Mouse (Mus musculus) thymus, adult 18-20 months (tissue): ENCODE data around the gene Blnk.

ENCODE experiments used
- DNase-seq, 2 experiments: peaks; one replicate each; pipeline ENCODE4 v3.0.0; 2022; ENCODE audit warnings: mixed read lengths in 2 of 2

Blnk gene

DNA sequence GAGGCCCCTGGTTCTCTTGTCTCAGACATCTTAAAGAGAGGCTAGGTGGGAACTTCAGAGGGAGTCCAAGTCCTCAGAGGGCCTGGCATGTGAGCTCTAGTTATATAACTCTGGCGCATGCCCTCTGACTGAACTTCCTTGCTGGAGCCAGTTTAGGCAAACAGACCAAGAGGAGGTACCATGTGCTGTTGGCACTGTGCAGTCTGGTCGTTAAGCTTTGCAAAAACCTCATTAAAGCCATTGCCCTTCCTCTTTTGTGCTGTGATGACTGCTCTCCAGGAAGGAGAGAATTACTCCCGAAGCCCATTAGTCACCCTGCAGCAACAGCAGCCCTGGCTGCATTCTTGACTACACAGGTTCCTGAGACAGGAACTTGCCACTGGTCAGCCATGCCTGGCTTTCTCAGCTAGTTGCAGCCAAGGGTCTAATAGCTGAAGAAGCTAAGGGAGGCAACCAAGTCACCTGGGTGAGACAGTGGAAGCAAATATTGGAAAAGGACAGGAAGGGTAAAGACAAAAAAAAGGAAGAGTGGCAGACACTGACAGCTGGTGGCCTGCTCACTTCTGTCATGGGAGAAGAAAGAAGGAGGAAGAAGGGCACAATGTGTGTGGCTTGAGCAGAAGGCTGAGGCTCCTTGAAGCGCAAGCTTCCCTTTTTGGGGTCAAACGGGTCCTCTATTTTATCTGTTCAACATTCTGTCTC lies 4.3 kb upstream of the Blnk start:
- no peak for DNase-seq

DNA sequence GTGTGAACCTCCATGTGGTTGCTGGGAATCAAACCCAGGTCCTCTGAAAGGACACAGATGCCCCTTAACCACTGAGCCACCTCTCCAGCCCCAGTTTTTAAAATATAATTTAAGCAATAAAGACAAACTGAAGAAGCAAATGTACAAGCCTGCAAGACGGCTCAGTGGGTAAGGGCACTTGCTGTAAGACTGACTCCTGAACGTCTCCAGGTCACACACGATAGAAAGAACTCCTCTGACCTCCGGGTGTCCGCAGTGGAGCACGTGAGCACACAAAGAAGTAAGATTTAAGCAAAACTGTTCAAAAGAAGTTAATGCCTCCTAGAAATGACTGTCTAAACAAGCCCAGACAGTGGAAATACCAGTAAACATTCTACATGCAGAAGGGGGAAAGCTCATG lies 2.4 kb upstream of the Blnk start:
- DNase-seq: no peak

- DNase-seq: no peak
Observed at GRCm38 (mm10) chr19:40995449-40996401, 1.4 kb upstream of the Blnk start.

DNA sequence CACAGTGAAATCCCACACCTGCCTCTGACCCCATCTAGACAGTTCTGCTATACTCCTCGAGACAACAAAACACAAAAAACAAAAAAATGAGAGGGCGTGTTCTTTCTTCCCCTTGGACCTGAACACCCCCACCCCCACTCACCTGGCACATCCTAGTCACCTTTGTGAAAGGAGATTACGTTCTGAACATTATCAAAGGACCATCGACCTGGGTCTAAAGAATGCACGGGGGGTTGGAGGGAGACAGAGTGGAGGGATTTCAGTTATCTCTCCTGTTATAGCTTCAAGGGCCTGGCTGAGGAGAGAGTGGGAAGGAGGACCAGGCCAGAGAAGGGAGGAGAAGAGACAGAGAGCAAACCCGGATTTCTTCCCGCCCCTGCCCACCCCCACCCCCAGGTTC lies 576 bp upstream of the Blnk start:
- DNase-seq: no peak

GRCm38 (mm10) chr19:40993356-40993755 lies 979 bp downstream of the Blnk start:
- DNase-seq: no peak

DNA sequence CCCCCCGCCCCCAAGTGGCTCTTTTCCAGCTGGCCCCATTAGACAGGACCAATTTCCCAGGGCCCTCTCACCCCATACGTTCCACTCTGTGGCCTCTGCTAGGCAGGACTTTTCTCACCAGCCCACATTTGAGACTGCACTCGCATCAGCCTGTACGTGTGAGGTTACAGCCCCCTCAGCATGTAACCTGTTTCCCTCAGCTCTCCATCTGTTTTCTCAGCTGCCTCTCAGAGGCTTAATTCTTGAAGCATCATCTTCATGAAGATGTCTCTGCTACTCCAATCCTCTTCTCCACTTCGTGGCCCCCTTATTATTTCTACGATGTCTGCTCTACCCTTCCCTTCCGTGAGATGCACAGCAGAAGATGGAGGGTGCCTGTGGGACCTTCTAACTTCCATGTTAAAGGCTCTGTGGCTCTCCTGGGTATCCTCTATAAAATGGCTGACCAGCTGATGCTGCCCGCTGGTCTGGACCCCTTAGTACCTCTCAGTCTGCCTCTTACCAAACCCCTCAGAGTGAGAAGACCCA lies 1.8 kb downstream of the Blnk start:
- DNase-seq: no peak

DNA sequence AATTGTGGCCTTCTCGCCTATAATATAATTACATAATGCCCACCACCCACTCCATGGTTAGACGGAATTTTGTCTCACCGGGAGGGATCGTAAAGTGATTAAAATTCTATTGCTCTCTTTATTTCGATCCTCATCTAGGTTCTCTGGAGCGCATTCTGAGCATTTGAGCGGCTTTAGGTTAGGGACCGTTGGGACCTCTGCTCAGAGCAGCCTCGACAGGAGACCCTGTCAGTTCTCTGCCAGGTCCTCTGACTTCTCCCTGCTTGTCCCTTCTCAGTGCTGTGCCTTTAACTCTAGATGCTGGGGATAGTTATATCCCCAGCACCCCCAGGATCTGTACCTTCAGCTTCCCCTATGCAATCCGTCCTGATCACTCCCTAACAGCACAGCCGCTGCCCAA lies 2.2 kb downstream of the Blnk start:
- no peak for DNase-seq

- no peak for DNase-seq
Observed at GRCm38 (mm10) chr19:40991626-40992025, 2.7 kb downstream of the Blnk start.

- DNase-seq: no peak
Observed at GRCm38 (mm10) chr19:40990781-40991343, 3.5 kb downstream of the Blnk start.

- DNase-seq: no peak
Observed at GRCm38 (mm10) chr19:40989961-40990600, 4.3 kb downstream of the Blnk start.

GRCm38 (mm10) chr19:40988856-40989255 lies 5.5 kb downstream of the Blnk start:
- no peak for DNase-seq

- DNase-seq: no peak
Observed at GRCm38 (mm10) chr19:40984536-40984935, 9.8 kb downstream of the Blnk start.

GRCm38 (mm10) chr19:40980671-40981070 lies 13.7 kb downstream of the Blnk start:
- no peak for DNase-seq

GRCm38 (mm10) chr19:40978026-40978425 lies 16.3 kb downstream of the Blnk start:
- DNase-seq: no peak

DNA sequence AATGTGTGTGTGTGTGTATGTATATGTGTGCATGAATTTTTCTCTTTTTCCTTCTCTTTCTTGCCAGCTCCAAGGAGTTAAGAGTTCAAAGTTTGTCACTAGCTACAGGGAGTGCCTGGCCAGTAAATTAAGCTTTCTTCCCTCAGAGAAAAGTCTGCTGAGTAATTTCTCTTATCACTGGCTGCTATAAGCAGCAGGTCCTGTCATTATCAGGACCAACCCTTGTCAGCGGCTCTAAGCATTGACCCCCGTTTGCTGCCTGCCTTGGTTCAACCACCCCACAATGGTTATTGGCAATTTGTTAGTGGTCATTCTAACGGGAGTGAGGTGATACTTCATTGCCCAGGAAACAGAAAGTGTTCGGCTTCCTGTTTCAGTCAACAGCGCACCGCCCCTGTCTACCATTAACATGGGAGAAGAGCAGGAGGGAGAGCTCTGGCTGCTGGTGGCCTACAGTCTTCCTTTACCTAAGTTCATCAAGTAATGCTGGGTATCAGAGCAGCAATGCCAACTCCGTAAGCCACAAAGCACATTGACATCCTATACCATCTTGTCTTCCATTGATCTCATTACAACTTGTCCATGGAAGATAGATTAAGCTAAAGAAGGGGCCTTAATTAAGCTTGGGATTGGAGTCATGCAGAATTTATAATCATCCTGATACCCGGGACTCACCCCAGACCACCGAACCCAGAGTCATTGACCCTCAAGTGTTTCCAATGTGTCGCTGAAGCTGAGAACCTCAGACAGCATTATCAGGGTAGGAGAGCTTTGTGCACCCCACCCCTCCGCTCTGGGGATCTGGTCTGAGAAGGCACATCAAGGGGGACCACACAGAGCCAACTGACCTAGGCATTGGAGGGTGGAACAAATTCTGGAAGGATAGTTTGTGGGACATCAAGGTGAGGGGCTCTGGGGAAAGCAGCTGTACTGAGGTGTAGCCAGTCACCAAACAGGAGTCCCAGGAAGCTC lies 17.1 kb downstream of the Blnk start:
- no peak for DNase-seq

- no peak for DNase-seq
Observed at GRCm38 (mm10) chr19:40971273-40971914, 22.9 kb downstream of the Blnk start.

DNA sequence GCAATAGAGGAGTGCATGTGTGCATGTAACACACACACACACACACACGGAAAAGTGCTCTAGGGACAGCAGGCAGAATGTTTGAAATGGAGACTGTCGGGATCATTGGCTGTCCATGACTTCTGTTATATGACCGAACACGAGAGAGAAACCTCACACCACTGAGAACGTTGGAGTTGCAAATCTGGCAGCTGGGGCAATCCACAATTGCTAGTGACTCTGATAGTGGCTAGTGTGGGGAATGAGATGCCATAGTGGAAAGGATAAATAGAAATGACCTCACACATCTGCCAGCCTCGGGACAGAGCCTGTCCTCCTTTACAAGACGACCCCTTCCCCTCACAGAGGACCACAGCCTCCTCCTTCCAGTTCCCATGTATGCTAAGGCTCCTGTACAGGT lies 23.6 kb downstream of the Blnk start:
- no peak for DNase-seq

DNA sequence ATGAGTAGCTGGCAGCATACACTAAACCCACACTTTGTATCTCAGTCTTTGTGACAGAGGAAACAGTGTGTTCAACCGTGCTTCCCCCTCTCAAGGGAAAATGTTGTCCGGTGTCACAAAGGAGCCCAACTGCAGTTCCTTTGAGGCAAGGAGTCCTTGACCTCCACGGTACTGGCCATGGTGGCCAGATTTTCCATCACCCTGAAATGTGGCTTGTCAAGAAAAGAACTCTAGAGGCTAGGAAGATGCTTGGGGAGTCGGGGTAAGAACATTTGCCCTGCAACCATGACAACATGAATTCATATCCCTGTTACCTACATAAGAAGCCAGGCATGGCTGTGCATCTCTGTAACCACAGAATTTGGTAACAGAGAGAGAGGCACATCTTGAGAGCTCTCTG lies 24.0 kb downstream of the Blnk start:
- no peak for DNase-seq

GRCm38 (mm10) chr19:40964936-40965850 lies 29.1 kb downstream of the Blnk start:
- no peak for DNase-seq

DNA sequence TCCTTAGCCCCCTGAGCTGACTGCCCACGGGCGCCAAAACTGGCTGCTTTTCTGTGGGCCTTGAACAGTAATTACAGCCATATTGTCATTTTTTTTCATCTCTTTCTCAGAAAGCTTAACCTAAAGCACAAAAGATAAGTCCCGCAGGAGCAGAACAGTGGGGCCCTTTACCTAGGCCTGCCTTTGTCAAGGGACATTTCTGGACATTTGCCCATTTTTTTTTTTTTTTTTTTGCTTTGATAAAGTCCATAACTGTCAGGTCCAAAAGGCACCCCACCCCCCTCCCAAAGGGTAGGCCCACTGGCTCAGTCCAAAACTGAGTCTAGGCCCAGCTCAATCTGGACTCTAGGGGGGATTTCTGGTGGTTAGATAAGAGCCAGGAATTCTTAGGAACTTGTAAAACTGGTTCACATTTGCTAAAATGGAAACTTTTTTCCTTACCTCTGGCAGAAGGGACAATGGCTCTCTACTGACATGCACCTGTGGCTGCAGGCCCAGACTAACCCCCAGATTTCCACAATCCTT lies 29.9 kb downstream of the Blnk start:
- no peak for DNase-seq
